Mouse (Mus musculus): ENCODE measurements around the gene Tecpr2. TPM values are rescaled to one million over a fixed set of nuclear protein-coding genes. Genes with fewer than 3 reads are reported as not detected.

Gene Tecpr2
- polyA plus RNA-seq (2015; fragmentation: Nextera tagmentation; extraction: Ambion mirVana), result 3.2 and 3.8 TPM in 2 replicates

DNA sequence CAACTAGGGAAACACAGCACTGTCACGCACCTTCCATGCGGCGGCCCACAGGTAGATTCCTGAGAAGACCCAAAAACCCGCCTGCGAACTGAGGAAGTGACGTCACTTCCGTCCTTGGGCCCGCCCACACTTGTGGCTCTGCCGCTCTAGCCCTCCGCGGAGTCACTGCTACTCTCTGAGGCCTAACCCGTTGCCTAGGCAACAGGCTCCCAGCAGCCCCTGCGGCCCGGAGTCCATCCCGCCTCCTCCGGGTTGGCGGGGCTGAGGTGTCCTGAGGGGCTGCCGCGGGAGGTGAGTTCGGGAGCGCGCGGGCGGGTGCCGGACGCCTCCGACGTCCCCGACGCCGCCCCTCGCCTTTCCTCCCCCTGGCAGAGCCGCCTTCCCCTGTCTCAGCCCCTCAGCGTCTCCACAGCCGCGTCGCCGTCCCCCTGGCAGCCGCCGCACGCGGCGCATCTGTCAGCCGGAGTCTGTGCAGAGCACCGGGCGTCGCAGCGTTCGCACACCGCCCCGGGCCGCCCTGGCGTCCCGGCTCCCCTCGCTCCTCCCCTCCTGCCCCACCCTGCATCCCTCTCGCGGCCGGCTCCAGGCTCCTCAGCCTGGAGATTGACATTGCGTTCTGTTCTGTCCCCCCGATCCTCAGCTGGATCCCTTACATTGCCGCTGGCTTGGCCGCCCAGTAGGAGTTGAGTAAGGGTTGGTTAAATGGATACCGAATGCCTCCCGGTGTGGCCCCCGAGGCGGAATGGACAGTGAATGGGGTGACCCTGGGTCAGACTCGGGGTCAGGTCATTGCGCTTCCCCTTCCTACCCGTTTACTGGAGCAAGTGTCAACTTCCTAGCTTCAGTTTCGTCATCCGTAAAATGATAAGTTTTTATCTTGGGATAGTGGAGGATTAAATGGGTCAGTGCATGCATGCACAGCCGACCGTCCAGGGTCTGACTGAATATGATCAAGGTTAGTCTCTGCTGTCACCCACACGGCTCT lies at the start of gene Tecpr2, which contains the start of gene Cinp:
Gene Tecpr2 (plus strand): TSS at position 229 of the 985 bp plus-strand sequence.
Gene Cinp (minus strand): TSS at position 110 of the 985 bp plus-strand sequence.
- Histone ChIP-seq H3K4me3 (peak within 1 kb of the TSS; percentile 91), H3K4me2 (peak within 1 kb of the TSS; percentile 91), H3K27me3 (no peaks in the 10 kb centered on the region), H3K27ac (peak within 1 kb of the TSS; percentile 90), H3K9ac (peak within 1 kb of the TSS; percentile 73), H3K9me3 (no peaks in the 10 kb centered on the region), H3K4me1 (peaks cover 21% of the 10 kb centered on the region), H3K36me3 (no peaks in the 10 kb centered on the region)
- WGBS, result under 1% methylated on average over 73 of the region's 74 CpGs
- ATAC-seq (ENCODE audit: insufficient number of reproducible peaks, low FRiP score, low TSS enrichment, low read depth), result peak; percentile 98

DNA sequence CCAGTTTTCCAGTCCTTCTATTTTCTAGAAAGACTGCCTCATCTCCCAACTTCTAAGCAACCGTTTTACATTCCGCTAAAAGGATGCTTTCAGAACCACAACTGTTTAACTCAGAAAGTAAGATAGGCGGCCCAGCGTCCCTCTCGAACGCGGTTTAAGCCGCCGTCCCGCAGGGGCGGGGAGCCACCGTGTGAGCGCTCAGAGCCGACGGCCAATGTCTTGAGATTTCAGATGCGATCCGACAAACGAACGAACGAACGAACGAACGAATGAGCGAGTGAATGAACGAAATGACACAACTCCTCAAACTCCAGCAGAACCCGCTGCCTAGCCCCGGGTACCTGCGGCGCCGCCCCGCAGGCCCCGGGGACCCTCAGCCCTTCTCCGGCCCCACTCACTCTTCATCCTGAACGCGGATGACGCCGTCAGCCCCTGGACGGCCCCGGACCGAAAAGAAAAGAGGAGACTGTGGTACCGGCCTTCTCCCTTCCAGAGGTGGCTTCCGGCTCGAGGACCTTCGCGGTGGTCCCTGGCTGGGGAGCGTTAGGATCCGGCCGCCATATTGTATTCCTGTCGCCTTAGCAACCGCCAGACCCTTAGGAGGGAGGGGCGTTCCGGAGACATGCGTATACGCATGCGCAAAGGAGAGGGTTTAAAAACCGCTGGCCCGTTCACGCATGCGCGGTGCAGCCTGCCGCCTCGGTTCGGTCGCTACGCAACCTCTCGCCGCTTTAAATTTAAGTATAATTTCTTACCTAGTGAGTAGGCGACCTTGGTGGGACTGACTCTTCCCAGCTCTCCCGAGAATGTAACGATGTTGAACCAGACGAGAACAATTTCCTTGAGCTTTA lies 48.5 kb upstream of the Tecpr2 start, which contains the start of gene Mok:
Gene Mok (minus strand): TSS at position 592 of the 851 bp plus-strand sequence.
- no peaks in the 10 kb centered on the region for H3K9me3 ChIP-seq
- H3K9ac ChIP-seq, result peak within 1 kb of the TSS; percentile 44
- peak within 1 kb of the TSS; percentile 80 for H3K4me3 ChIP-seq
- WGBS, result under 1% methylated on average over 71 of the region's 71 CpGs
- peak within 1 kb of the TSS; percentile 64 for H3K4me2 ChIP-seq
- H3K27me3 ChIP-seq, result 0 out of 2 replicates have a peak, but pooled peaks cover 4% of the 10 kb centered on the region
- peaks cover 22% of the 10 kb centered on the region for H3K4me1 ChIP-seq
- 0 out of 2 replicates have a peak within 1 kb of the TSS, but pooled peaks have one; percentile 24 for H3K27ac ChIP-seq
- ATAC-seq (ENCODE audit: insufficient number of reproducible peaks, low FRiP score, low TSS enrichment, low read depth), result peak; percentile 81
- no peaks in the 10 kb centered on the region for H3K36me3 ChIP-seq

DNA sequence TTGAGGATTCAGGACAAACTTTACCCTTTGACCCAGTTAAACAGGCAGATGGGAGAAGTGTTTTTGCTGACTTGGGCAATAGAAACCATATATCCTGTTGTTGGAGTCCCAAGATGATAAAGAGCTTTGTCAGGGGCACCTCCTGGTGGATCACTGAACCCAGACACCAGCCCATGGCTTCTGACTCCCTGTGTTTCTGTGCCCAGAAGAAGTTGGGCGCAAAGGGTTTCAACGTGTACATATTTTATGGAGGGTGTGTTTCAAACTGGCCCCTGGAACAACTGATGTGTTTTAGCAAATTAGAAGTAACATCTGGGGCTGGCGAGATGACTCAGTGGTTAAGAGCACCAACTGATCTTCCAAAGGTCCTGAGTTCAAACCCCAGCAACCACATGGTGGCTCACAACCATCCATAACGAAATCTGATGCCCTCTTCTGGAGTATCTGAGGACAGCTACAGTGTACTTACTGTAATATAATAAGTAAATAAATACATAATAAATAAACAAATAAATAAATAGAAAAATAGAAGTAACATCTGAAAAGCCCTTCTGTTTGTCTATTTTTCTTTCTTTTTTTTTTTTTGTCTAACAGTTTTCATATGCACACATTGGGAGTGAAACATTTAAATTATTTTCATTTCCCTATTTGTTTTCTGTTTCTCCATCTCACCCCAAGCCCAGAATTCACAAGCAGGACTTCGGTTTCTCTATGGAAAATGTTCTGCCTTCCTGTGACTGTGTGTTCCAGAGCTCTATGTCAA lies 47.2 kb upstream of the Tecpr2 start:
- H3K4me3 ChIP-seq, result no peak overlapping the region
- no peaks in the 10 kb centered on the region for H3K9me3 ChIP-seq
- ATAC-seq (ENCODE audit: insufficient number of reproducible peaks, low FRiP score, low TSS enrichment, low read depth), result no peak
- no peak overlapping the region for H3K27ac ChIP-seq
- H3K27me3 ChIP-seq, result peaks cover 14% of the 10 kb centered on the region; the same call in 1 of the 2 replicates
- WGBS, result 68% methylated on average over 5 of the region's 5 CpGs
- no peaks in the 10 kb centered on the region for H3K36me3 ChIP-seq
- H3K4me1 ChIP-seq, result peaks cover 27% of the 10 kb centered on the region
- no peak overlapping the region for H3K9ac ChIP-seq
- H3K4me2 ChIP-seq, result no peak overlapping the region

DNA sequence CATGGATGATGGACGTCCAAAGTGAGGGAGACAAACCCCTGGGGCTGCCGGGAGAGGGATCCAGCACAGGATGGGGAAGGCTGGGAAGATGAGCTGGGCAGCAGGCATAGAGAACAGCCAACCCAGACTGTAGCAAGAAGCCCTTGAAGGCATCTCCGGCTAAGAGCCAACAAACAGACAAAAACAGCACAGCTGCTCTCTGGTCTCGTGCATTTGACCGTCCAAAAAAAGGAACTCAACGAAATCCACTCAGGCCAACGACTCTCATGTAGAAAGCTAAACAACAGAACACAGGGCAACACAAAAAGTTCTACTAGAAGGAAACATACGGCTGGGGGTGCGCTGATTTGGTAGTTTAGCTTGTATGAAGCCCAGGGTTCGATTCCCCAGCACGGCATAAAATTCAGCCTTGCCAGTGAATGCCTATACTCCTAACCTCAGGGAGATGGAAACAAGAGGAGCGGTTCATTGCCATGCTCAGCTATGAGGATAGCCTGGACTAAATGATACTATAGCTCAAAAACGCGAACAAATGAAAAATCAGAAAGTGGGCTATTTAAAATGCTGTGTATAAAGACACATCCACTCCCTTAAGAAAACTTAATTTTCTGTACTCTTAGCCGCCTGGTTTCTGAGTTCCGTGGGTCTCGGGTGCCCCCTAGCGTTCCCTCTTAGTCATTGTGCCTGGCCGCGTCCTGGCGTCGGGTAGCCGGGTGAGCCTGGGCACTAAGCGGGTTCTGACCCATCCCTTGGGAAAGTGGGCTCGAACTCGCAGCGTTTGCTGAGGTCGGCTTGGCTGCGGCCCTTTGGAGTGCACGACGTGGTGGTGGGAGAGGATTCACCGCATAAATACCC lies 45.6 kb upstream of the Tecpr2 start:
- Histone ChIP-seq H3K36me3 (no peaks in the 10 kb centered on the region), H3K4me1 (peaks cover 20% of the 10 kb centered on the region), H3K9me3 (no peaks in the 10 kb centered on the region), H3K4me2 (peak overlapping the region; percentile 78), H3K4me3 (peak overlapping the region; percentile 52), H3K27ac (no peak overlapping the region), H3K9ac (0 out of 2 replicates have a peak overlapping the region, but pooled peaks have one; percentile 24), H3K27me3 (peaks cover 22% of the 10 kb centered on the region; the same call in 1 of the 2 replicates)
- ATAC-seq (ENCODE audit: insufficient number of reproducible peaks, low FRiP score, low TSS enrichment, low read depth), result no peak
- 19% methylated on average over 32 of the region's 32 CpGs for WGBS

DNA sequence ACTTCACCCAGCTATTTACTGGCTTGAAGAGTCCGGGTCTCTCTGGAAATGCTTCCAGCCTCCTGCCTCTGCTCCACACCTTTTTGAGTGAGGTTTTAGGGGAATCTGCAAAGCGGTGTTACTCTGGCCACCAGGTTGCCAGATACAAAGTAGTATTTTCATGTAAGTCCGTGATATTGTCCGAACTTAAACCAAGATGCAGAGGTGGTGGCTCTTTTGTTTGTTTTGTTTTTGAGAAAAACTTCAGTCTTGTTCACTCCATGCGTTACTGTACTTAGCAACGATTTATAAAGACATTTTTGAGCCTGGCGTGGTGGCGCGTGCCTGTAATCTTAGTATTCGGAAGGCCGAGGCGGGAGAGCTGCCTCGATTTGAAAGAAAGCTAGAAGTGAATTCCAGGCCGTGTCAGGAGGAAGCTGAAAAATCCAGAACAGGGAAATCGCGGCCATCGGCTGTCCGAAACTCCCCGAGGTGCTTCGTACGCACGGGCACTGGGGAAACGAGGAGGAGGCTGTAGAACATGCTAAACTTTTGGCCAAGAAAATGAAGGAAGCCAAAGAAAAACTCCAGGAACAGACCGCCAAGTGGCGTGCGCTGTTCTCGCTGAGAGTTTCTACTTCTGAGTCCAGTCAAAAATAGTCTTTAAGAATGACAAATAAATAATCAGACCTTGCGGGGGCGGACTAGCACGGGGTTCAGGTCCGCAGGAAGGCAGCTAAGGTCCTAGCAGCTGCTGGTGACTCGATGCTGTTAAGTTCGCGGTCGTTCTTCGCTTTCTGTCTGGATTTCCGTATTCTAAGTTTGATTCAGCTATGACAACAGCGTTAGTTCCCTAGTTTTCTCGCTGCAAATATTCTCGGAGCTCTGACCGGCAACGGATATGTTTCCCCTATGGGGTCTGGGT lies 44.6 kb upstream of the Tecpr2 start:
- peak overlapping the region; percentile 24; the same call in 1 of the 2 replicates for H3K9ac ChIP-seq
- peaks cover 22% of the 10 kb centered on the region for H3K27me3 ChIP-seq
- H3K27ac ChIP-seq, result peak overlapping the region; percentile 80
- 0 out of 2 replicates have a peak, but pooled peaks have one; percentile 9 for ATAC-seq (ENCODE audit: insufficient number of reproducible peaks, low FRiP score, low TSS enrichment, low read depth)
- peak overlapping the region; percentile 52 for H3K4me3 ChIP-seq
- no peaks in the 10 kb centered on the region for H3K9me3 ChIP-seq
- no peaks in the 10 kb centered on the region for H3K36me3 ChIP-seq
- peak overlapping the region; percentile 78 for H3K4me2 ChIP-seq
- H3K4me1 ChIP-seq, result peaks cover 20% of the 10 kb centered on the region
- 2% methylated on average over 42 of the region's 42 CpGs for WGBS

DNA sequence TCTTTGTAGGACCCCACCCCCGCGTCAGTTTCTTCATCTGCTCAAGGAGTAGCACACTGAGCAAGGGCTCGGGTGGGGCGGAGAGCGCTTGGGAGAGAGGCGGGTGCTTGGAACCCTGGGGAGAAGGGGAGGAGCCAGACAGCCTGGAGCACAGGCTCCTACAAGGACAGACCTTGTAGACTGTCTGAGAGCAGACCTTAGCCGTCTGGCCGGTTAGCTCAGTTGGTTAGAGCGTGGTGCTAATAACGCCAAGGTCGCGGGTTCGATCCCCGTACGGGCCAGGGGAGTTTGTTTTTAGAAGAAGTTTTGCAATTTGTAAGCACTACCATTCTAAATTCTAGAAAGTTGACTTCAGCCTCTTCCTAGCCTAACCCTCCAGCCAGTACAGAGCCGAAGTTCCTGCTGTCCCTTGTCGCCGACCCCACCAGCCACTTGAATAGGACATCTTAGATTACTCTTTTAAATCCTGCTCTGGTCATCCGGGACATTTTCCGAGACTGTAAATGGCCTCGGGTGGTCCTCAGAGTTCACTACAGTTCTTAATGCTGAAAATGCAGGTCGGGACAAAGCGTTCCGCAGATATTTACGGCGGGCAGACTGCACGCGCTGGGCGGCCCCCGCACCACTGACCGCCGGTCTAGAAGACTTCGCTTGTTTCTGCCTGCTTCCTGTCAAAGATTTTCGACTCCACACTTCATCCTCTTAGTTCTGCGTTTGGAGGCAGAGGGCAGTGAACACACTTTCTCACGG lies 43.8 kb upstream of the Tecpr2 start:
- peak overlapping the region; percentile 78 for H3K4me2 ChIP-seq
- under 1% methylated on average over 36 of the region's 36 CpGs for WGBS
- ATAC-seq (ENCODE audit: insufficient number of reproducible peaks, low FRiP score, low TSS enrichment, low read depth), result peak; percentile 85
- no peaks in the 10 kb centered on the region for H3K36me3 ChIP-seq
- H3K9me3 ChIP-seq, result no peaks in the 10 kb centered on the region
- H3K4me3 ChIP-seq, result peak overlapping the region; percentile 52
- H3K27ac ChIP-seq, result peak overlapping the region; percentile 80
- H3K9ac ChIP-seq, result 0 out of 2 replicates have a peak overlapping the region, but pooled peaks have one; percentile 24
- peaks cover 22% of the 10 kb centered on the region for H3K27me3 ChIP-seq
- peaks cover 24% of the 10 kb centered on the region for H3K4me1 ChIP-seq

- ATAC-seq (ENCODE audit: insufficient number of reproducible peaks, low FRiP score, low TSS enrichment, low read depth), result no peak
Observed at GRCm38 (mm10) chr12:110846191-110846765, 42.8 kb upstream of the Tecpr2 start.

DNA sequence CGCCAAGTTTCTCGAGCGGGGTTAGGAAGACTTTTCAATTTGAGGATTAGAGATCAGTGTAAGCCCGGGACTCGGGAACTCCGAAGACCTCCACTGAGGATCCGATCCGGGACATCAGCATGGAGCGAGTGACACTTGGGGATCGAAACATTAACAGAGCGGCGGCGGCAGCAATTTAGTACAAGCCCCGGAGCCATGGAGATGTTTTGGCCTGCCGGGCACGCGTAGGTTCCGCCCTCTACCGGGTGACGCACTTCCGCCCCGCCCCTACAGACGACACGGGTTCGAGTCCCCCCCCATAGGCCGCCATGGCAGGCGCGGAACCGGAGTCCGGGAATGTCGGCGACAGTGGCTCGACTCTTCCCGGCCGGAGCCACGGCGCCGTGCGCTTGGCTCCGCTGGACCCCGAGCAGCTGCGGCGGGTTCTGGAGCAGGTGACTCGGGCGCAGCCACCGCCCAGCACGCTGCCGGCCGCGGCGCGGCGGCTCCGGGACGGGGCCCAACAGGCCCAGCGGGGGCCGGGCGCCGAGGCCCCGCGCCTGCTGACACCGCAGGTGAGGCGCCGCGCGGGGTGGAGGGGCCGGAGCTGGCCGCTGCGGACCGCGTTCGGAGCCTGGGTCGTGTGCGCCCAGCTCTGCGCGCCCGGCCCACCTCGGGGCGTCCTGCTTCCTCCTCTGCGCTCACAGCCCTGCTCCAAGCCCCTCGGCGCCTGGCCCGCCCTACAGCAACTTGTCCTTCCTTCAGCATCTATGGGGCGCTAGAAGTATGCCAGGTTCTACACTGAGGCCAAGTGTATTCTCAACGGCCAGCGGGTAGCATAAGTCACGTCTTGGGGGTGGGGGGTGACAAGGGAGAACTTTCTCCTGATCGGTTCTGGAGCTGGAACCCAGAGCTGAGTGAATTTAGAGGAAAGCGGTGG lies 38.8 kb upstream of the Tecpr2 start, which contains the start of gene Zfp839:
Gene Zfp839 (plus strand): TSS at position 244 of the 919 bp plus-strand sequence.
- Histone ChIP-seq H3K27ac (peak within 1 kb of the TSS; percentile 87), H3K27me3 (peaks cover 18% of the 10 kb centered on the region), H3K9ac (peak within 1 kb of the TSS; percentile 89), H3K4me2 (peak within 1 kb of the TSS; percentile 64), H3K4me1 (peaks cover 33% of the 10 kb centered on the region), H3K4me3 (peak within 1 kb of the TSS; percentile 89), H3K36me3 (peaks cover 6% of the 10 kb centered on the region), H3K9me3 (no peaks in the 10 kb centered on the region)
- WGBS, result under 1% methylated on average over 79 of the region's 89 CpGs
- peak; percentile 76 for ATAC-seq (ENCODE audit: insufficient number of reproducible peaks, low FRiP score, low TSS enrichment, low read depth)

More at GRCm38 (mm10) chr12:110846191-110846765, 42.8 kb upstream of the Tecpr2 start:
- H3K9ac ChIP-seq, result no peak overlapping the region
- 68% methylated on average over 6 of the region's 6 CpGs for WGBS
- H3K4me2 ChIP-seq, result peak overlapping the region; percentile 78
- H3K27me3 ChIP-seq, result peaks cover 22% of the 10 kb centered on the region
- no peaks in the 10 kb centered on the region for H3K9me3 ChIP-seq
- H3K27ac ChIP-seq, result no peak overlapping the region
- H3K4me1 ChIP-seq, result peaks cover 31% of the 10 kb centered on the region
- H3K36me3 ChIP-seq, result no peaks in the 10 kb centered on the region
- H3K4me3 ChIP-seq, result peak overlapping the region; percentile 52

Data from limb, embryonic 15.5 days (tissue).